Mouse (Mus musculus): ENCODE data around the gene Gm43191. TPM values are rescaled to one million over a fixed set of nuclear protein-coding genes. Genes with fewer than 3 reads are reported as not detected.

Gm43191 gene
- polyA plus RNA-seq, 1 experiment = not detected

GRCm38 (mm10) chr3:116634853-116635252 lies 46.2 kb downstream of the Gm43191 start:
- DNase-seq = no peak
- Histone ChIP-seq H3K27me3 (ENCODE audit: control insufficient read depth, insufficient read depth, low read length) (no peaks in the 10 kb centered on the region), H3K4me1 (ENCODE audit: control insufficient read depth, insufficient read depth, low read length) (no peaks in the 10 kb centered on the region), H3K27ac (ENCODE audit: insufficient read depth, low read length) (no peak overlapping the region), H3K4me3 (replicated peaks; ENCODE audit: insufficient read depth, low read depth, low read length) (no peak overlapping the region)
- WGBS = 92% methylated on average over 8 of the region's 8 CpGs
- TF ChIP-seq POLR2A (IDR thresholded peaks at IDR 0.05; ENCODE audit: borderline replicate concordance, insufficient read depth, low read length) (no peak), CTCF (IDR thresholded peaks at IDR 0.05; ENCODE audit: borderline replicate concordance, insufficient read depth, low read depth, low read length) (no peak)

DNA sequence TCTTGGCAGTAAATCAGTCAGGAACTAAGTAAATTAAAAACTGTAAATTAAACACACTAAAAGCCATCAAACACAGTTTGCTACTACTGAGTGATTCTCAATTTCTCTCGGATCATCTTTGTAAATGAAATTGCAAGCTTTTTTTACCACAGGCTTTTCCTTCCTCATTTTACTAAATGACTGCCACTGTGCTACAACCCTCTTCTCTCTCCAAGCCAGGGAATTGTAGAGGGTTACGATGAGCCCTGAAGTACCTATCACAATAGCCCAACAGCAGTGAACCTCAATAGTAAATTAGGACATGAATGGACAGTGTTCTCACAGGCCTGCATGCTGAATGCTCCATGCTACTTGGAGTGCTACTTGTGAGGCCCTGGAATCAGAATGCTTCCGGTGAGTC lies 47.0 kb downstream of the Gm43191 start:
- 90% methylated on average over 3 of the region's 3 CpGs for WGBS
- Histone ChIP-seq H3K27ac (ENCODE audit: insufficient read depth, low read length) (no peak overlapping the region), H3K27me3 (ENCODE audit: control insufficient read depth, insufficient read depth, low read length) (no peaks in the 10 kb centered on the region), H3K4me3 (replicated peaks; ENCODE audit: insufficient read depth, low read depth, low read length) (no peak overlapping the region), H3K4me1 (ENCODE audit: control insufficient read depth, insufficient read depth, low read length) (no peaks in the 10 kb centered on the region)
- TF ChIP-seq POLR2A (IDR thresholded peaks at IDR 0.05; ENCODE audit: borderline replicate concordance, insufficient read depth, low read length) (no peak), CTCF (IDR thresholded peaks at IDR 0.05; ENCODE audit: borderline replicate concordance, insufficient read depth, low read depth, low read length) (no peak)
- no peak for DNase-seq

DNA sequence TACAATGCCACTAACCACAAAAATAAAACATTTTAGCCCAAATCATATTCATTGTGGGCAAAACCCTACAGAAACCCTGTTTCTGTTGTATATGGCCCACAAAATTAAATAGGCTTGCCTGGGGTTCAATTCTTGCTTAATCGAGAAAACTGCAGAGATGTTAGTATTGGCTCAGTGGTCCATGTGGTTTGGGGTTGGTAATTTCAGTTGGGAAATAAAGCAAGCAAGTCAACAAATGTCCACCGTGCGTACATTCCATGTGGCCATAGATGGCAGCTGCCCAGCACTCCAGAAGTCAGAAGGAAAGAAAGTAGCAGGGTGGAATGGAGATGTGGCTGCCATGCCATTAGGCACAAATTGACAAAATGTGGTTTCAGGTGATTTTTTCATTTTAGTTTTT lies 48.1 kb downstream of the Gm43191 start:
- TF ChIP-seq CTCF (IDR thresholded peaks at IDR 0.05; ENCODE audit: borderline replicate concordance, insufficient read depth, low read depth, low read length) (no peak), POLR2A (IDR thresholded peaks at IDR 0.05; ENCODE audit: borderline replicate concordance, insufficient read depth, low read length) (no peak)
- Histone ChIP-seq H3K4me1 (ENCODE audit: control insufficient read depth, insufficient read depth, low read length) (no peaks in the 10 kb centered on the region), H3K27me3 (ENCODE audit: control insufficient read depth, insufficient read depth, low read length) (no peaks in the 10 kb centered on the region), H3K27ac (ENCODE audit: insufficient read depth, low read length) (no peak overlapping the region), H3K4me3 (replicated peaks; ENCODE audit: insufficient read depth, low read depth, low read length) (no peak overlapping the region)
- no peak for DNase-seq
- 67% methylated on average over 3 of the region's 3 CpGs for WGBS

GRCm38 (mm10) chr3:116631459-116631858 lies 49.6 kb downstream of the Gm43191 start:
- Histone ChIP-seq H3K27ac (ENCODE audit: insufficient read depth, low read length) (no peak overlapping the region), H3K27me3 (ENCODE audit: control insufficient read depth, insufficient read depth, low read length) (no peaks in the 10 kb centered on the region), H3K4me3 (replicated peaks; ENCODE audit: insufficient read depth, low read depth, low read length) (no peak overlapping the region), H3K4me1 (ENCODE audit: control insufficient read depth, insufficient read depth, low read length) (no peaks in the 10 kb centered on the region)
- WGBS = 58% methylated on average over 1 of the region's 1 CpGs
- DNase-seq = no peak
- no peak for TF ChIP-seq POLR2A (IDR thresholded peaks at IDR 0.05; ENCODE audit: borderline replicate concordance, insufficient read depth, low read length)
- TF ChIP-seq CTCF (IDR thresholded peaks at IDR 0.05; ENCODE audit: borderline replicate concordance, insufficient read depth, low read depth, low read length) = no peak

DNA sequence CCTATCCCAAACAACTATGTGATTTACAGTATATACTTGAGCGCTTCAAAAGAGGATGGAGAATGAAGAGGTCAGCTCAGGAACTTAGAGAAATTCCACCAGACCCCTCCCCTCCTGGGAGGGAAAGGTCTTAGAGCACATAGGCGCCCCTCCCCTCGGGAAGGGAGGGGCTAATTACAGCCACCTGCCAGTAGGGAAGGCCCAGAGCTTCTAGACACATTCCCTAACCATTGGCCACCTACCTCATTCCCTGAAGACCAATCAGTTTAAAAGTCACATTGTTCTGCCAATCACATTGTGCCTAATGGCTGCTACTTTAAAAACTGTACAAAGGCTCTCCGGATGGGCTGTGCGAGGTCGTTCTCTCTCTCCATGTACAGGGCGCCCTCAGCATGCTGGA lies 58.4 kb downstream of the Gm43191 start:
- H3K27ac ChIP-seq (ENCODE audit: insufficient read depth, low read length) = no peak overlapping the region
- H3K27me3 ChIP-seq (ENCODE audit: control insufficient read depth, insufficient read depth, low read length) = no peaks in the 10 kb centered on the region
- no peaks in the 10 kb centered on the region for H3K4me1 ChIP-seq (ENCODE audit: control insufficient read depth, insufficient read depth, low read length)
- no peak for DNase-seq
- 97% methylated on average over 7 of the region's 7 CpGs for WGBS
- H3K4me3 ChIP-seq (replicated peaks; ENCODE audit: insufficient read depth, low read depth, low read length) = no peak overlapping the region
- TF ChIP-seq CTCF (IDR thresholded peaks at IDR 0.05; ENCODE audit: borderline replicate concordance, insufficient read depth, low read depth, low read length) = no peak
- TF ChIP-seq POLR2A (IDR thresholded peaks at IDR 0.05; ENCODE audit: borderline replicate concordance, insufficient read depth, low read length) = no peak

GRCm38 (mm10) chr3:116620636-116621370 lies 60.3 kb downstream of the Gm43191 start:
- Histone ChIP-seq H3K27me3 (ENCODE audit: control insufficient read depth, insufficient read depth, low read length) (no peaks in the 10 kb centered on the region), H3K27ac (ENCODE audit: insufficient read depth, low read length) (no peak overlapping the region), H3K4me1 (ENCODE audit: control insufficient read depth, insufficient read depth, low read length) (no peaks in the 10 kb centered on the region), H3K4me3 (replicated peaks; ENCODE audit: insufficient read depth, low read depth, low read length) (no peak overlapping the region)
- 84% methylated on average over 7 of the region's 7 CpGs for WGBS
- DNase-seq = no peak
- TF ChIP-seq CTCF (IDR thresholded peaks at IDR 0.05; ENCODE audit: borderline replicate concordance, insufficient read depth, low read depth, low read length) (no peak), POLR2A (IDR thresholded peaks at IDR 0.05; ENCODE audit: borderline replicate concordance, insufficient read depth, low read length) (no peak)

DNA sequence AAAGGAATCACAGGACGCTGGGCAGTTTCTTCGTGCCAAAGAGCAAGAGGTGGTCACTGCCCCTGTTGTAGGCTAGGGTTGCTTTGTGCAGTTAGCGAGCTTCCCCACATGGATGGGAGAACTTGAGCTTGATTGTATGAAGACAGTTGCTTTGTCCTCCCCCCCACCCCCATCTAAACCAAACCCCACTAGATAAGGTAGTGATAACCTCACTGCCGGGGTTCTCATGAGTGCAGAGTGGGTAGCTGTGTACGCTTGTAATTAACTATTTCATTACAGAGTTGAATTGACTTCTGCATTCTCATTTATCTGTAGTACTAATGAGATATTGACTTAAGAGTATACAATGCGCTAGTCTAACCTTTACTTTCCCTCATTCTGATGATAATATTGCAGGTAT lies 62.2 kb downstream of the Gm43191 start:
- TF ChIP-seq POLR2A (IDR thresholded peaks at IDR 0.05; ENCODE audit: borderline replicate concordance, insufficient read depth, low read length) (no peak), CTCF (IDR thresholded peaks at IDR 0.05; ENCODE audit: borderline replicate concordance, insufficient read depth, low read depth, low read length) (no peak)
- WGBS = 78% methylated on average over 6 of the region's 6 CpGs
- Histone ChIP-seq H3K4me3 (replicated peaks; ENCODE audit: insufficient read depth, low read depth, low read length) (no peak overlapping the region), H3K27ac (ENCODE audit: insufficient read depth, low read length) (no peak overlapping the region), H3K4me1 (ENCODE audit: control insufficient read depth, insufficient read depth, low read length) (no peaks in the 10 kb centered on the region), H3K27me3 (ENCODE audit: control insufficient read depth, insufficient read depth, low read length) (no peaks in the 10 kb centered on the region)
- no peak for DNase-seq

DNA sequence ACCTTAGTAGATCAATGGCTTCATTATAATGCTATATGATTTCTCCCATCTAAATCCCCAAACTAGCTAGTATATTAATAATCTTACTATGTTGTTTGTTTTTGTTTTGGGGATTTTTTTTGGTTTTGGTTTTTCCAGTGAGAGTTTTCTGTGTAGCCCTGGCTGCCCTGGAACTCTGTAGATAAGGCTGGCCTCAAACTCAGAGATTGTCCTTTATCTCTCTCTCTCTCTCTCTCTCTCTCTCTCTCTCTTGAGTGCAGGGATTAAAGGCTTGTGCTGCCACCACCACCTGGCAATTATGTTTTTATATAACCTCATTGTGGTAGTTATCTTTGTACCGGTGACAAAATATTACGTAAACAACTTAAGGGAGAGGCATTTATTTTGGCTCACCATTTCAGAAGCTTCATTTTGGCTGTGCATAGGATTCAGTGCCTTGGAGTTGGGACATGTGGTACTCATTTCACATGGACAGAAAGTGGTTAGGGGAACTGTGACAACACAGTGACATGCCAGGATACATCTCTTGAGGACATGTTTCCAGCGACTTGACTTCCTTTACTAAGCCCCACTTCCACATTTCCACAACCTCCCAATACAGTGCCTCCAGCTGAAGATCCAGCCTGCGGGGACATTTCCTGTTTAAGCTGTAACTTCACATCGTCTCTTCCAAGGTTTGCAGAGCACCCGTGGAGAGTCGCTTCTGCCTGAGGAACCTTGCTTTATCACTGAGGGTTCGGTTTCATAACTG lies 65.6 kb downstream of the Gm43191 start:
- no peaks in the 10 kb centered on the region for H3K27me3 ChIP-seq (ENCODE audit: control insufficient read depth, insufficient read depth, low read length)
- no peak for DNase-seq
- peak overlapping the region; percentile 30; the same call in 1 of the 2 replicates for H3K27ac ChIP-seq (ENCODE audit: insufficient read depth, low read length)
- WGBS = 92% methylated on average over 8 of the region's 8 CpGs
- TF ChIP-seq CTCF (IDR thresholded peaks at IDR 0.05; ENCODE audit: borderline replicate concordance, insufficient read depth, low read depth, low read length) = no peak
- TF ChIP-seq POLR2A (IDR thresholded peaks at IDR 0.05; ENCODE audit: borderline replicate concordance, insufficient read depth, low read length) = no peak
- no peak overlapping the region for H3K4me3 ChIP-seq (replicated peaks; ENCODE audit: insufficient read depth, low read depth, low read length)
- H3K4me1 ChIP-seq (ENCODE audit: control insufficient read depth, insufficient read depth, low read length) = no peaks in the 10 kb centered on the region

All from cerebellum, adult 2 months (tissue).